Mouse (Mus musculus): ENCODE data around the gene Rc3h2. TPM values are rescaled to one million over a fixed set of nuclear protein-coding genes. Genes with fewer than 3 reads are reported as not detected.

The Rc3h2 gene
- total RNA-seq, 1 experiment from 2014 or later = 49.0 TPM

DNA sequence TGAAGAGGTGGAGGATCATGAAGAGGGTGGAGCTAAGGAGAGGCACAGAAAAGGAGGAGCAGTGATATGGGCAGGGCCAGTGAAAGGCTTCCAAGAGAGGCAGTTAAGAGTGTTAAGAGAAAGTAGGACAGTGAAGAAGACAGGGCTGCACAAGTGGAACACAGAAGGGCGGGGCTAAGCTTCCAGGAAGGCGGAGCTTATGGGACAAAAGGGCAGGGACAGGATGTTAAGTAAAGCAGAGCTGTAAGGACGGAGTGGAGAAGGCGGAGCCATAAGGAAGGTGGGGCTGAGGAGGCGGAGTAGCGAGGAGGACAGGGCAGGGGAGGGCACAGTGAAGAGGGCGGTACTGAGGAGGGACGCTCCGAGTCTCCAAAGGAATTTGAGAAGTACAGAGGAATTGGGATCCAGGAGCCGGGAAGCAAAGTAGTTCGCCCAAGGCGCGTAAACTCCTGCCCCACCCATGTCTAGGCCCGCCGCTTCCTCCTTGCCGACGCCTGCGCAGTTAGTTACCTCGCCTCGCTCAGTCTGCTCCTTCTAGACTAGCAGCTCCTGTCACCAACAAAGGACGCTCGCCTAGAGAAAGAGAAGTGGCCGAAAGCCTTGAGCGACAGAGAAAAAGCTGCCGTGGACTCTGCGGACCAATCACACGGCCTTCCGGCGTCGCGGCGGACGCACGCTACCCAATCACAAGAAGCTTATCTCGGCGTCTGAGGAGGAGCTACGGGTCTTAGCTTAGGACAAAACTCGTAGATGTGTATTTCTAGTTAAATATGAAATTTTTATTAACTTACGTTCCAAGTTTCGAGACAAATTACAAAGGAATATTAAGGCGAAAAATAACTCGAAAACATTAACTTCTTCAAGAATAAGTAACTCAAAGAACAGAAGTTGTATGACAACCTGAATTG, 63.8 kb downstream of the Rc3h2 start, which contains the start of gene Pdcl:
TSS of gene Pdcl (minus strand) at position 700 of the 908 bp plus-strand sequence.
- peak; percentile 94 for ATAC-seq (replicated peaks; ENCODE audit: insufficient number of reproducible peaks, low FRiP score, low TSS enrichment, poor library complexity, severe bottlenecking)

GRCm38 (mm10) chr2:37355571-37355970, 67.1 kb downstream of the Rc3h2 start:
- ATAC-seq (replicated peaks; ENCODE audit: insufficient number of reproducible peaks, low FRiP score, low TSS enrichment, poor library complexity, severe bottlenecking) = no peak

GRCm38 (mm10) chr2:37351671-37352070, 71.0 kb downstream of the Rc3h2 start:
- ATAC-seq (replicated peaks; ENCODE audit: insufficient number of reproducible peaks, low FRiP score, low TSS enrichment, poor library complexity, severe bottlenecking) = no peak

DNA sequence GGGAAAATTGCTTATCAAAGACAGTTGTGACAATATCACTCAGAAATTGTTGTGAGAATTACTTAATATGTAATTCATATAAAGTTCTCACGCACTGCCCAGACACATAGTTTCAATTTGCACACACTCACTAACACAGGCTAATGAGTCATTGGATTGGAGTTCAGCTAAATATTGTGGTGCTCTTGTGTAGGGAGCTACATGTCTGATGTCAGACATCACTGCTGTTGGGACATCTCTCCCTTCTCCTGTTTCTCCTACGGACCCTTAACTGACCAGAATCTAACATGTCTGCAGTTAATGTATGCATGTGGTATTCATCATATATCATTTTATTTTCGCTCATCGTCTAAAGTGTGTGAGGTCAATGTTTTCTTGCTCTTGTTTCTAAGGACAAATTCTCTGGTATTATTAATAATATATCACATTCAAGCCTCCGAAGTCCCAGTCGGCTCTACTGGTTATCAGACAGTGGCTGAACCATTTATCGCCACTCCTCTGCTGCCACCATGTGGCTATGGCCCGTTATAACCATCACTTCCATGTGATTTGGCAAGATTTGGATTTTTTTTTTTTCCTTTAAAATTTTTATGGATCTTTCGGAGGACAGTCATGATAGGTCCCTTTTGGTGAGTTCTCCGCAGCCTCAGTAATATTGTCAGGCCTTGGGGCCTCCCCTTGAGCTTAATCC, 84.1 kb downstream of the Rc3h2 start:
- no peak for ATAC-seq (replicated peaks; ENCODE audit: insufficient number of reproducible peaks, low FRiP score, low TSS enrichment, poor library complexity, severe bottlenecking)

GRCm38 (mm10) chr2:37333321-37333720, 89.4 kb downstream of the Rc3h2 start:
- ATAC-seq (replicated peaks; ENCODE audit: insufficient number of reproducible peaks, low FRiP score, low TSS enrichment, poor library complexity, severe bottlenecking) = no peak

DNA sequence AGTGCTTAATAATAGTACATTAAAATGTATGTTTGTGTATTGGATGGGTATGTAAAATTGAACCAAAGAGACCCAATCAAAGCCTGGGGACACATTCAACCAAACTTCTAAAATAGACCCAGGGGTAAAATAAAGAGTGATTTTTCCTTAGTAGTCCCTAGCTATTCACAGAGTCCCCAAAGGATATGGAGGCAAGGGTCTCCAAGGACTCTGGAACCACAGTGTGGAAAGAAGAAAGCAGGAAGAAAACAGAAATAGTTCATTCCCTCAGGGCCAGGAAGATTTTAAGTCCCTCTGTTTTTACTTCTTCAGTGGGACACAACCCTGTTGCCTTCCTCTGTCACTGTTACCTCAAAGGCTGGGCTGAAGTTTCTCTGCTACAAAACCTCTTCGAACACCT, 96.5 kb downstream of the Rc3h2 start, which contains the start of gene Olfr368:
TSS of gene Olfr368 (plus strand) at position 301 of the 400 bp plus-strand sequence.
- no peak for ATAC-seq (replicated peaks; ENCODE audit: insufficient number of reproducible peaks, low FRiP score, low TSS enrichment, poor library complexity, severe bottlenecking)

Other genes with a start within 250 kb of the Rc3h2 start
- gene Olfr365, start 234.7 kb downstream of the Rc3h2 start, total RNA-seq (2017) = not detected in 3 replicates
- gene Olfr366, start 211.3 kb downstream of the Rc3h2 start, total RNA-seq (2017) = not detected in 3 replicates
- gene Olfr368, start 96.4 kb downstream of the Rc3h2 start, total RNA-seq (2017) = not detected in 3 replicates
- gene Pdcl, start 63.6 kb downstream of the Rc3h2 start, total RNA-seq (2017) = 71.6 to 76.0 TPM (median 75.3 TPM) in 3 replicates
- gene Zbtb26, start 20.2 kb upstream of the Rc3h2 start, total RNA-seq (2017) = 10.5 to 20.5 TPM (median 13.9 TPM) in 3 replicates
- gene Zbtb6, start 20.3 kb upstream of the Rc3h2 start, total RNA-seq (2017) = 34.4 to 36.5 TPM (median 35.6 TPM) in 3 replicates
- gene Rabgap1, start 20.4 kb upstream of the Rc3h2 start, total RNA-seq (2017) = 36.5 to 57.2 TPM (median 42.7 TPM) in 3 replicates
- 0.67 to 3.7 TPM (median 1.1 TPM) in 3 replicates for gene Gpr21, start 93.4 kb upstream of the Rc3h2 start, total RNA-seq (2017)

Data from monocyte, adult 5-6 weeks (primary cell).